Mouse (Mus musculus): ENCODE results near the gene Cdc42se1.

DNA sequence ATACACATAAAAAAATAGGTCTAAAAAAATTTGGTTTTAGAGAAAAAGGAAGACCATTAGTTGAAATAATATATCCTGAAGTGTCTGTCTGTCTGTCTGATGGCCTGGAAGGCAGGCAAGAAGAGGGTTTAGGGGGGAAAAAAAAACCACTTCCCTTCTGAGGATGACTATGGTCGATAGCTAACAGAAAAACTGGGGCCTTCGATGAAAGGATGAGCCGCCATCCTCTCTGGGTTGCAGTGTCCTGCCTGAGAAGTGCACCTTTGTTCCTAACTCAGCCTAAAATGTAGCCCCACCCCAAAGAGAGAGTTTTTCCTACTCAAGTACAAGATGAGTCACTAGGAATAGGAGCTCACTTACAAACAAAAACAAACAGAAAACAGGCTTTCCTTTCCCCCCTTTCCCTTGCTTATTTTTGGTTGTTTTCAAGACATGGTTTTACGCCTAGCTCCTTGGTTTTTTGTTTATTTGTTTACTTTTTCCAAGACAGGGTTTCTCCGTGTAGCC is 47.9 kb downstream of the Cdc42se1 start:
- TF ChIP-seq CTCF (IDR thresholded peaks at IDR 0.05; ENCODE audit: extremely low read depth, insufficient read length, insufficient replicate concordance, low read depth, low read length): no peak
- TF ChIP-seq POLR2A (IDR thresholded peaks at IDR 0.05; ENCODE audit: low read depth, low read length): no peak

Data from small intestine, adult 2 months (tissue).